ENCODE assay signal across 9 mouse cellular contexts in genomic region chr3:151222407-151222806, GRCm38 (mm10).
DNase-seq lines count a peak whose midpoint lies in the region; ATAC-seq and TF ChIP-seq lines count a peak whose summit lies in the region.
"Had no signal": no experiment of that assay in that cellular context is flagged by ENCODE, and none has a peak within 500 bp of the region (broad histone marks: within the 10 kb centered on the region; RNA-seq: fewer than 3 reads in every experiment).

No protein-coding gene starts in this region.

- in situ Hi-C loops in ES-E14 (cut with MboI; ENCODE audit: low sequenced_read_pairs in 2 of 2, unreplicated experiment in 2 of 2) = no loop called here

- H3K27me3 ChIP-seq in kidney, embryonic 15.5 days = no peaks in the 10 kb centered on the region
- H3K27me3 ChIP-seq: hindbrain, embryonic 15.5 days had no signal

- 0 out of 2 replicates have a peak, but pooled peaks have one; percentile 4 for ATAC-seq in kidney, embryonic 15.5 days (replicated peaks; ENCODE audit: low FRiP score)

- no peaks in the 10 kb centered on the region for H3K36me3 ChIP-seq in kidney, embryonic 15.5 days
- H3K36me3 ChIP-seq in ES-E14 (ENCODE audit: control insufficient read depth, insufficient read depth, low read length, poor library complexity, severe bottlenecking) = no peaks in the 10 kb centered on the region
- H3K36me3 ChIP-seq: hindbrain, embryonic 15.5 days had no signal

- no peak overlapping the region for H3K27ac ChIP-seq in kidney, embryonic 15.5 days
- no peak overlapping the region for H3K27ac ChIP-seq in ES-E14 (ENCODE audit: insufficient read depth, low read depth, low read length, poor library complexity, severe bottlenecking)
- H3K27ac ChIP-seq: hindbrain, embryonic 15.5 days had no signal

- H3K4me1 ChIP-seq in kidney, embryonic 15.5 days = no peaks in the 10 kb centered on the region
- H3K4me1 ChIP-seq in ES-E14 (ENCODE audit: control insufficient read depth in 2 of 2, insufficient read depth in 2 of 2, low read length in 2 of 2, poor library complexity in 1 of 2) = no peaks in the 10 kb centered on the region
- H3K4me1 ChIP-seq: hindbrain, embryonic 15.5 days had no signal

- H3K9ac ChIP-seq in kidney, embryonic 15.5 days = no peak overlapping the region
- H3K9ac ChIP-seq in ES-E14 (ENCODE audit: insufficient read depth, low read depth, low read length, poor library complexity, severe bottlenecking) = no peak overlapping the region
- H3K9ac ChIP-seq: hindbrain, embryonic 15.5 days had no signal

- H3K4me2 ChIP-seq in kidney, embryonic 15.5 days = no peak overlapping the region
- H3K4me2 ChIP-seq: hindbrain, embryonic 15.5 days had no signal

- no peak overlapping the region for H3K4me3 ChIP-seq in kidney, embryonic 15.5 days (replicated peaks)
- H3K4me3 ChIP-seq in ES-E14 (ENCODE audit: insufficient read depth in 1 of 2, low read depth in 1 of 2, low read length in 2 of 2, poor library complexity in 1 of 2, severe bottlenecking in 1 of 2) = no peak overlapping the region
- H3K4me3 ChIP-seq: hindbrain, embryonic 15.5 days had no signal

- H3K9me3 ChIP-seq in kidney, embryonic 15.5 days (replicated peaks) = no peaks in the 10 kb centered on the region
- no peaks in the 10 kb centered on the region for H3K9me3 ChIP-seq in ES-E14 (ENCODE audit: control insufficient read depth, insufficient read depth, low read depth, low read length)
- H3K9me3 ChIP-seq: hindbrain, embryonic 15.5 days had no signal

- DNase-seq in kidney, postnatal 10 days = no peak
- DNase-seq in ES-E14 (ENCODE audit: low read depth, low spot score) = peak; percentile 11
- peak; percentile 19 for DNase-seq in c-Kit-positive CD71-negative TER-119-negative erythroid progenitor cells, embryonic 14.5 days (ENCODE audit: low read depth)
- peak; percentile 3 for DNase-seq in induced T-regulatory cell, adult 2 months (ENCODE audit: low read depth)
- no peak for DNase-seq in spleen, postnatal 14 days (ENCODE audit: low spot score in 2 of 2)
- DNase-seq in layer of hippocampus, postnatal 36 days = no peak
- DNase-seq in frontal cortex, postnatal 36 days (ENCODE audit: low spot score in 2 of 2) = no peak

- 12% methylated on average over 3 of the region's 3 CpGs for WGBS in kidney, embryonic 15.5 days

TF ChIP-seq in ES-E14, 5 proteins besides CTCF, POLR2A, EP300 and RAD21:
- TF ChIP-seq HCFC1 (IDR thresholded peaks at IDR 0.05; ENCODE audit: borderline replicate concordance, insufficient read depth, low read length) = no peak
- TF ChIP-seq MAFK (IDR thresholded peaks at IDR 0.05; ENCODE audit: insufficient read depth, low read depth, low read length) = no peak
- no peak for TF ChIP-seq ZNF384 (IDR thresholded peaks at IDR 0.05; ENCODE audit: low read depth, low read length)
- 0 out of 2 replicates have a peak, but pooled peaks have one; percentile 45 for TF ChIP-seq ZC3H11A (IDR thresholded peaks at IDR 0.05; ENCODE audit: borderline replicate concordance, low read depth, low read length)

Comparison
In these comparisons a context has a peak if more than half of its experiments do, and no peak if none do; other contexts are left out.
1. DNase-seq: peak in ES-E14 (single experiment), c-Kit-positive CD71-negative TER-119-negative erythroid progenitor cells, embryonic 14.5 days (single experiment) and induced T-regulatory cell, adult 2 months (single experiment); none in kidney, postnatal 10 days (single experiment), spleen, postnatal 14 days (0 of 2), layer of hippocampus, postnatal 36 days (0 of 2) and frontal cortex, postnatal 36 days (0 of 2).